Mouse (Mus musculus) lung, postnatal 36 days (tissue): ENCODE data around the gene Eif5a2.
"Not testable (repeated sequence)": the region's sequence is repeated elsewhere in the genome, so short reads cannot be mapped to it uniquely, and the experiment has no call there.

Experiments
- DNase-seq: peaks from one replicate; pipeline ENCODE4 v3.0.0; 2022; ENCODE audit warnings: mixed read lengths

Gene Eif5a2

DNA sequence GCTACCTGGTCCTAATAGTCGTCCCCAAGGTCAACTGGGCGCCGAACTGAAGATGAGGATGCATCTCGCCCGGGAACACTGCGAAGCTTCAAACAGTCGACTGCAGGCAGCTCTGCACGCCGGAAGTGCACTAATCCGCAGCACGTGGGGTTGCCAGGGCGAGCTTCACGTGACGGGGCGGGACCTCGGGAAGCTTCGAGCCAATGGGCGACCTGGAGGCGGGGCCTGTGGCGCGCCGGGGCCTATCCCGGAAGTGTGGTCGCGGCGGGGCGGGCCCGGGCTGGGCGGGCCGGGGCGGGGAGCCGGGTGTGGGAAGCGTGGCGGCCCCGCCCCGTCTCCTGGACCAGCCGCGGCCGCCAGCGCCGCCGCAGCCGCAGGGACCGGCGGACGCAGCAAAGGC lies at the start of gene Eif5a2:
TSS of gene Eif5a2 (plus strand) at position 283 of the 400 bp plus-strand sequence.
- DNase-seq, result peak; percentile 95

DNA sequence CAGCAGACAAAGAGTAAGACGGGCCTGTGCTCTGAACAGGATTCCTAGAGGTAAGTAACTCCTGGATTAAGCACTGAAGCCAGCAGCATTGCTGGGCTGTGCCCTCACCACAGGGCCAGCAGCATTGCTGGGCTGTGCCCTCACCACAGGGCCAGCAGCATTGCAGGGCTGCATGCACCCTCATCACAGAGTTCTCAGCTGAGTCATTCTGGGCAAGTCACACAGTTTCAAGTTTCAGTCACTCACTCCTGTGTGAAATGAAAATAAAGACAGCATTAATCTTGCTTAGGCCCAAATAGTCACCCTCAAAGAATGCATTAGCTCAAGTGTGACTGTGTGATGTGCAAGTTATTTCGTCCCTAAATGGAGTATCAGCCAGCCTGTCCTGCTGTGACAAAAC lies 46.4 kb upstream of the Eif5a2 start:
- no peak for DNase-seq

DNA sequence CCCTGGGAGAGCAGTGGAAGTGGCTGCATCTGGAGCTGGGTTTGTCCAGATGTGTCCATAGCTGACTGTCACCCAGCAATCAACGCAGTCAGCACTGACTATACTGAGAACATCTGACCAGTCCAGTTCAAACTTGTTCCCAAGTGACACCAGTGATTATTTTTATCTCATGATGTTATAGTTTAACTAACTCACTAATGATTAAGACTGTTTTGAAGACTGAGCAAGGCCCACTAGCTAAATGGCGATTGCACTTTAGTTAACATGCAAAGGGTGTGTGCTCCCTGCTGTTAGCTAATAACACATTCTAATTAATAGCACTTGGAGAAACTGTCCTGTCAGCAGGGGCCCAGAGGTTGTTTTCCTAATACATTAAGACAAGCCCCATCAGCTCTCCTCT lies 44.1 kb upstream of the Eif5a2 start:
- no peak for DNase-seq

DNA sequence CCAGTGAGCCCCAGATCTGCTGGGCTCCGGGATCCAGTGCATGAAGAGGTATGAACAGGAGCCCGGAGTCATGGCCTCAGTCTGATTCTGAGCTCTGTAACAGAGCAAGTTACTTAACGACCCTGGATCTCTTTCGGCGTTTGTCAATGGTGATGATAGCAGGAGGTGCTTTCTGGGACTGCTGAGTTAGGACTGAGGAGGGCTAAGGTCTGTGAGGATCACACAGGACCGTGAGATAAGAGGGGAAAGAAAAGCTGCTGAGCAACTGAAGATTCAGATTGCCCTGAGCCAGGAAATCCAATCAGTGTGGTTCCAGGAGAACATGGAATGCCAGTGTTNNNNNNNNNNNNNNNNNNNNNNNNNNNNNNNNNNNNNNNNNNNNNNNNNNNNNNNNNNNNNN lies 40.7 kb upstream of the Eif5a2 start:
- DNase-seq, result no peak

DNA sequence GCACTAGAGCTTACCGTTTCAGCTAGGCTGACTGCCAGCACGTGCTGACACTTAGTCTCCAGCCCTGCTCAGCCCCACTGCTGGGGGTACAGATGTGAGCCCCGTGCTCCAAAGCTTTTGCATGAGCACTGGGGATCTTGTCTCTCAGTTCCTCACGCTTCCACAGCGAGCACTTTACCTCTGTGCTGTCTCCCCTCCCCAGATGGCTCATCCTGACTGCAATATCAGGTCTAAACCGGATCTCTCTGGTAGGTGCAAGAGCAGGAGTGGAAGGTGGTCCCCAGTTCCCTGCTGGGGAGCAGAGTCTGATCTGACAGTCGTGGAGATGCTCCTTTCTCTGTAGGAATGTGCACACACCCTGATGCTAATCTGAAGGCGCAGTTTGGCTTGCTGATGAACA lies 37.8 kb upstream of the Eif5a2 start:
- no peak for DNase-seq

DNA sequence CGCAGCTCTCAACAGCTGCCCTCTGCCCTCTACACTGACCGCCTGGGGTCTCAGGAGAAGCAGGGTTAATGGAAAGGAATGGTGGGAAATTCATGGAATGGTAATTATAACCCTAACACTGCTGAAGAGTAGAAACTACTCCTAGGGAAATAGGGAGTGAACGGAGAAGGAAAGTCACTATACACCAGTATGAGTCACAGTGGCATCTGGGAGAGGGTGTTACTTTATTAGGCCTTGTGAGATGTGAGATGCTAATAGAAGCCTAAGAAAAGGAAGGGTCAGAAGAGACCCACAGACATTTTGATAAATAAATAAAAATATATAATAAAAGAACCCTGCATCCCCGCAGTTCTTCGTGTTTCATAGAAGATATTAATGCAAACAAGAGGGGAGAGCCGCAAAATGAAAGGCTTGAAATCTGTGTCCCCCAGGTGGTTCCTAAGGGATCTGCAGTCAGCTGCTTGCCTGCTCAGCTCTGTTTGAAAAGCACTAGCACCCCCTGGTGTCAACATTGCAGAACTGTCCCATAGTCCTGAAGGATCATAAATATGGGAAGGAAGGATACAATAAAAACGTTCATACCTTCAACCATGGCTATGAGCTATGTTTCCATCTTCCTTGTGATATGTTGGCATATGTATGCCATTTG lies 35.1 kb upstream of the Eif5a2 start:
- DNase-seq, result peak; percentile 88

DNA sequence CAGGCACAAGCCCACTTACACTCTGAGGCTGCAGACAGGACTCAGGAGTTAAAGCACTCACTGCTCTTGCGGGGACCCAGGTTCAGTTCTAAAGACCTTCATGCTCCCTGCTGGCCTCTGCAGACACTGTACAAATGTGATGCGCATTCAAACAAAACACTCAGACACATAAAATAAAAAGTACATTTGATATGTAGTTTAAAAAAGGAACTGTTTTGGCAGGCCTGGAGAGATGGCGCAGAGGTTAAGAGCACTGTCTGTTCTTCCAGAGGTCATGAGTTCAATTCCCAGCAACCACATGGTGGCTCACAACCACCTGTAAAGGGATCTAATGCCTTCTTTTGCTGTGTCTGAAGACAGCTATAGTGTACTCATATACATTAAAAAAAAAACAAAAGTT lies 32.9 kb upstream of the Eif5a2 start:
- DNase-seq, result no peak

DNA sequence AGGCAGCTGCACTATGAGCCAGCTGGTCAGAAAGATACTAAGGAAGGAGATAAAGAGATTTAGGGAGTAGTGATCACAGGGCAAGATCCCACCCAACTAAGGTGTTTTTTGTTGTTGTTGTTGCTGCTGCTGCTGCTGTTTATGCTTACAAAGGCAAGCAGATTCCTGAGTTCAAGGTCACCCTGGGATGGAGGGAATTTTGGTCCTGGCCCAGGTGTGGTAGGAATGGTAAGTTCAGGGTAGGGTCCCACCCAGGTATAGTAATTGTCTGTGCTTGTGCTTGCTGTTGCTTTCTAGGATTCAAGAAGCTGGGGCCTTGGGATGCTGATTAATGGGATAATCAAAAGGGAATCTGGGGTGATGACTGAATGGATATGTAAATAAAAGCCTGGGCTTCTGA lies 32.1 kb upstream of the Eif5a2 start:
- no peak for DNase-seq

DNA sequence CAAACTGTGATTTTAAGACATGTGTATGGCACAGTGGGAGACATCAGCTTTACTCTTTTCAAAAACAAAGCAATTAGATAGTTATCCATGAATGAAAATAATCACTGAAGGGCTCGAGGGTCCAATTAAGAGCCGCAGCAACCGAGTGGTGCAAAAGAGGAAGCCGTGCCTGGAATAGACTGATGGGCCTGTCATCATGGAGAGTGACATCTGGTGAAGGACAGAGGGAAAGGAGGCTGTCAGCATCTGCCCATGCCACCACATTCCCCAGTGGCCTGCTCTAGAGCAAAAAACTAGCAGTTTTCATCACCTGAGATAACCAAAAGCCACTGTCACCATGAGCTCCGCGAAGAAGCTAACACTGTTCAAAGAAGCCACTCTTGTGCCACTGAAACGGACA lies 25.6 kb upstream of the Eif5a2 start:
- no peak for DNase-seq

DNA sequence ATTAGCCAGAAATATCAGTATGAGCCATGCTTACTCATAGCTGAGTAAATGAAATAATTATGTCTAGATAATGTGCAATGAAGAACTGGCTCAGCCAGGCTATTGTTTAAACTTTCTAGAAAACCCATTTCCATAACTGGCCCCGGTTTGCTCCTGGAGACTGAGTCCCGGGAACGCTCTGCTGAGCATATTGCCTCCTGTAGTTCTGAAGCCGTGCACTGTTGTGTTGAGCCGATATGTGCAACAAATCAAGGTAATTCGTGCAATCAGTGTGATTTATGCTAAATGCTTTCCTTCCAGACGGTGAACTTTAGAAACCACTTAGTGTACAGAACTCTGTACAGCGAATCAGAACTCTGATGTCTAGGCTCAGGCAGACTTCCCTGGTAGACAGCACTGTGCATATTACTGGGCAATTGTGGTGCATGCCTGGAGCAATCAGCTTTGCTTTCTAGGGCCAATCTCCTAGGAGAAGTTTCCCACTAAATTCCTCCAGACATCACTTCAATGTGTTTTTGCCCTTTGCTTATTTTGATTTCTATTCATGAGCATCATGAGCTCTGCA lies 19.8 kb upstream of the Eif5a2 start:
- no peak for DNase-seq

DNA sequence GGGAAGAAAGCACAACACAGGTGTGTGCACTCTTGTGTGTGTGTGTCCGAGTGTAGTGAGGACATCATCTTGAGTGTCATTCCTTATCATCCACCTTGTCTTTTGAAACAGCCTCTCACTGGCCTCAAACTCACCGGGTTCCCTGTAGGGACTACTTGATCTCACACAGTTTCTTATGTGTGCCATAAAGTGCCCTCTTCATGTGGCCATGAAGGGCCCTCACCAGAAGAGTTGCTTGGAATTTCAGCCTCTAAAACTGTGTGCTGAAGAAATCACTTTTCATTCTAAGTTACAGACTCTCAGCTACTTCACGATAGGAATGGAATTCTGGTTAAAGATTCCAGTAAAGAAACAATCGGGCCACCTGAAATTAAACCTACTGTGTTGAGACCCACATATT lies 14.1 kb upstream of the Eif5a2 start:
- peak; percentile 69 for DNase-seq

DNA sequence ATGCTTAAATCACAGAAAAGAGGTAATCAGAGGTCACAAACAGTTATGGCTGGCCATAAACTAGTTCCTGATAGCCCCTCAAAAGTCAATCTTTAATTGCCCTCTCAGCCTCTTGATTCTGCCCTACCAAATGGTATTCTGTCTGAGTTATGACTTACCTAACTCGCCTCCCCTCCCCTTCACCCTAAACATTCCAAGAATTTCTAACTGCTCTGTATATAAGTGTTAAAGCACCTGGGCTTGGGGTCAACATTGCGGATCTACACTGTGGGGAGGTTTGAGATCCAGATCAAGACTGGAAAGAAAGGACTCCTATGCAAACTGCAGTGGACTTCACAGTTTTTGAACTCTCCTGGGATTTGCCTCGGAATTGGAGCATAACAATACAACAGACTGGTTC lies 12.9 kb upstream of the Eif5a2 start:
- DNase-seq, result no peak

DNA sequence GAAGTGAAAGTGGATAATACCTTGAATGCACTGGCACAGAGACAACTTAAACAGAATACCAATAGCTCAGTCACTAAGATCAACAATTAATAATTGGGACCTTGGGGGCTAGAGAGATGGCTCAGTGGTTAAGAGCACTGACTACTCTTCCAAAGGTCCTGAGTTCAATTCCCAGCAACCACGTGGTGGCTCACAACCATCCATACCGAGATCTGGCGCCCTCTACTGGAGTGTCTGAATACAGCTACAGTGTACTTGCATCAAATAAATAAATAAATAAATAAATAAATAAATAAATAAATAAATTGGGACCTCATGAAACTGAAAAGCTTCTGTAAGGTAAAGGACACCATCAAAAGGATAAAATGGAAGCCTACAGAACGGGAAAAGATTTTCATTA lies 8.2 kb upstream of the Eif5a2 start:
- not testable (repeated sequence) for DNase-seq

DNA sequence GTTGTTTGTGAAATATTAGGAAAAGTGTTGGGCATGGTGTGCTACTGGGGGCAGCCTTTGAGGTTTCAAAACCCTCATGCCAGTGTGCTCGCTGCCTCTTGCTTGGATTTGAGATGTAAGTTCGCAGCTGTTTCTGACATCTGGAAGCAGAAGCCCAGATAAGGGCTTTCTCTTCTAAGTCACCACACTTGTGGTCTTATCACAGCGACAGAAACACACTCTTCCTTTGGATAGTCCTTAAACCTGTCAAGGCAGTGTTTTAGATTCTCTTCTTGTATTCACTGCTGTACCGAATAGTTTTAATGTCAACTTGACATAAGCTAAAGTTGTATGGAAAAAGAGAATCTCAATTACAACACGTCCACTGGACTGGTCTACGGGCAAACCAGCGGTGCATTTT lies 5.7 kb upstream of the Eif5a2 start:
- DNase-seq, result no peak

DNA sequence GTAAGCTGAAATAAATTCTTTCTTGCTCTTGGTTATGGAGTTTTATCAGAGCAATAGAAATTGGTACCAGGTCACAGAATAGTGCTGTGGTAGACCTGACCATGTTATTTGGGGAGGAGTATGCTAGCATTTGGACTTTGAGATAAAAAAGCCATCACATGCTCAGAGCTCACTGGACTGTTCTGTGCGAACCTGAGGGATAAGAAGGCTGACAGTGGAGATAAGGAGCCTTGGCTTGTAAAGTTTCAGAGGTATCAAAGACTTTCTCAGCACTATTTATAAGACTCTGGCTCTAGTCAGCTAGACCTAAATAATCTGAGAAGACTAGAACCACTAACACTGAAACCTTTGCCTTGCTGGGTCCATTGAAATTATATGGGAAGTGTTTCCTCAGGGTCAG lies 5.1 kb upstream of the Eif5a2 start:
- DNase-seq, result no peak

DNA sequence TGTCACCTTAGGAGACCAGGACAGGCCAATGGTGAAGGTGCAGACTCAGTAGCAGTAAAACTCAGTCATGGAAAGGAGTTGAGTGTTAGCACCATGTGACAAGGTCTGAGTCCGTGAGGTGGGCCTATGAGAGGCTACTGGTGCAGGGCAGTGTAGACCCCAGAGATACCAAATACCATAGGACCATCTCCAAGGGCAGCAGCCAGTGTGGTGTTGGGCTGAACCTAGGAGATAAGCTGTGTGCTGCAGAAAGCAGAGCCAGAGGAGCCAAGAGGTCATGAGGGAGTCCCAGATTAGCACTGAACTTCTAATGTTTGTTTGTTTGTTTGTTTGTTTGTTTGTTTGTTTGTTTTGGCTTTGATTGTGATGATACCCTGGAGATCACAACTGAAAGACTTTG lies 4.6 kb upstream of the Eif5a2 start:
- DNase-seq, result no peak

DNA sequence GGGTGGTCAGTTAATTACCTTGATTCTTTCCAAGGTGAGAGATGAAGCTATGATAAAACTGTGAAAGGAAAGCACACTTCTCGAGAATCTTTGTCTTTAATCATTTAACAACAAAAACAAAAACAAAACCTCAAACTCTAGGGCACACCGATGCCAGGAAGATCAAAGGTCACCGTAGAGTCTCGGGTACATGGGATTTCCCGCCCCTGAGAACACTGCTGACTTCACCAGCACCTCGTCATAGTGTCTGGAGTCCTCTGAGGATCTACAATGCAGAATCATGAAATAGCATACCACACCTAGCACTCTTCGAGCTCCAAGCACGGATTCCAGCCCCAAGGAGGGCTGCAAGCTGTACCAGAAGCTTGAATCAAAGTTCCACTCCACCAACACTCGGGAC lies 565 bp upstream of the Eif5a2 start:
- no peak for DNase-seq

DNA sequence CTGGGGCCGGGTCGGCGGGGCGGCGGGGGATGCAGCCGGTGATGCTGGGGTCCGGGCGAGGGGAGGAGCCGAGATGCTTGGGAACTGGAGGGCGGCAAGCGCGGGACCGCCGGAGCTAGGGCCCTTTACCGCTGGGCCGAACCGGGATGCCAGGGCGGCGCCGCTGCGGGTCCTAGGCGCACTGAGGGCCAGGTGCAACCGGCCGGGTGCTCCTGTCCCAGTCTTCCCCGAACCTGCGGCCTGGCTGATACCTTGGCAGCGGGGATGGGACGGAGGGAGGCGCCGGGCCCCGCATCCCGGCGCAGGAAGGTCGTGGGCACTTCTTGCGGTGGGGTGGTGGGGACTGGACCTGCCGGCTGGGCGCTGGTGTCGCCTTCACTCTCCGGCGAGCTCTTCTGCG lies 346 bp downstream of the Eif5a2 start:
- DNase-seq, result no peak

DNA sequence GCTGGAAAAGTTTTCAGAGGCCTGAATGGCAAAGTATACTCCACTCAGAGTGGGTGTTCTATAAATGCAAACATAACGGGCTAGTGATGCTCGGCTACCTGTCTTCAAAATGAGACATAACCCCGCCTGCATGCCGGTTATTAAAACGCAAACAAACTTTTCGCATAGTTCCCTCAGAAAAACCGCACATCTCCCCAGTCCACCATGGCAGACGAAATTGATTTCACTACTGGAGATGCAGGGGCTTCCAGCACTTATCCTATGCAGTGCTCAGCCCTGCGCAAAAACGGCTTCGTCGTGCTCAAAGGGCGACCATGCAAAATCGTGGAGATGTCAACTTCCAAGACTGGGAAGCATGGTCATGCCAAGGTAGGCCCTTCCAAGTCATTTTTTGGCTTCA lies 772 bp downstream of the Eif5a2 start:
- DNase-seq, result no peak

DNA sequence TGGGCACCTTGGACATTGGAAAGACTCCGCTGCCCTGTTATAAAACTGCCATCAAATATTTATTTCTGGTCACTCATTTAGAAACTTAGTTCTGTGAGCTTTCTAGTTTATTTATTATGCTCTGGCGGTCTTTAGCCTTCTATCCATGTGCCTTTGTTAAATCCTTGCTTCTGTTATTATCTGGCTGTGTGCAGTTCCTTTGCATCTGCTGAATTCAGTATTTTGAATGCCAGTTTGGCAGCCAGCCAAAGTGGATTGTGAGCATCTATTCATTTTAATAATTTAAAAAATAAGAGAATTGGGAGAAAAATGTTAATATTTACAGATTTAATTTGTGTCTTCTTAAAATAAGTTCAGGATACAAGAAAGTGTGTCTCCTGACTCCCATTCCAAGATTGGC lies 3.1 kb downstream of the Eif5a2 start:
- DNase-seq, result no peak

DNA sequence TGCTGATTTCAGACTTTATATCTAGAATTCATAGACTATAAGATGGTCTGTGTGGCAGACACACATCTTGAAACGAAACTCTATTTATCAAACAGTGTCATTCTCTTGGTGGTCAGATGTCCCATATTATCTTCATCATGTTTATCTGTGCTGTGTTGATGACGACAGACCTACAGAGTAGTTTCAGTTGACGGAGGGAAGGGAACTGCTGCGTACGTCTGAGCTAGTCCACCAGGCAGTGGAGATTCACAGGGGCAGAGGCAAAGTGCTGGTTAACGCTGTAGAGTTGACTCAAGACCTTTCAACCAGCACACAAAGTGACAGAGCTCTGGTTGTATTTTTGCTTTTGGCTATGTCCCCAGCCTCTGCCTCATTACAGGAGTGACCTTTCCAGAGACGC lies 13.8 kb downstream of the Eif5a2 start:
- DNase-seq, result no peak

DNA sequence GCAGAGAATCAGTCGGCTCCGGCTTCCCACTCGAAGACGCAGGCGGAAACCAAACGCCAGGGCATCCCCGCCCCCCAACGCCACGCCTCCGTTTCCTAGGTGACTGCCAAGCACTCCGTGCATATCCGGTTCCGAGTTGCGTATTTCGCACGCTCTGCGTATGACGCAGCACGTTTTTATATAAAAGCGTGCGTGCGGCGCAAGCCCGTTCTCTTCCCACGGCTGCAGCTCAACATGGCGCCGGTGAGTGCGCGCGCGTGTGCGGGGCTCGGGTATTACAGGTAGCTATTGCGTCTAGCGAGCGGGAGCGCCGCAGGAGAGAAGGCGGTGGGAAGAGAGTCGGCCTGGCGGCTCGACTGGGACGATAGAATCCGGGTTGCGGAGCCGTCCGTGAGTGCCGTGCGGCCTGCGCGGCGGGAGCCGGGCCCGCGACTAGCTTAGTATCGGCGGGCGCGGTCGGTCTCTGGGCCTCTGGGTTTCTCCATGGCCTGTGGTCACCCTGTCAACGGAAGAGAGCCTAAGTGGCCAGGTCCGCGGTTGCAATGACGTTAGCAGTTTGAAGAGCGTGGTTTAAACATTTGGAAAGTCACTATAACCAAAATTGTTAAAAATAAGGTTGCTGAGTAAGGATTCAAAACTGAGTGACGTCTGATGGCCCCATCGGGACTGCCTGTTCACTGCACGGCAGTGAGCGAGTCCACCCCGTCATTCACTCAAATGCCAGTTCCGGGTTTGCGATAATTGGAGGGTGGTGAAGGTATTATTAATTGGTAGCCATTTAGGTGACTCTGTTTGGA lies 24.4 kb downstream of the Eif5a2 start, which contains the start of gene Rpl22l1:
TSS of gene Rpl22l1 (plus strand) at position 136 of the 797 bp plus-strand sequence.
- DNase-seq, result peak; percentile 99

DNA sequence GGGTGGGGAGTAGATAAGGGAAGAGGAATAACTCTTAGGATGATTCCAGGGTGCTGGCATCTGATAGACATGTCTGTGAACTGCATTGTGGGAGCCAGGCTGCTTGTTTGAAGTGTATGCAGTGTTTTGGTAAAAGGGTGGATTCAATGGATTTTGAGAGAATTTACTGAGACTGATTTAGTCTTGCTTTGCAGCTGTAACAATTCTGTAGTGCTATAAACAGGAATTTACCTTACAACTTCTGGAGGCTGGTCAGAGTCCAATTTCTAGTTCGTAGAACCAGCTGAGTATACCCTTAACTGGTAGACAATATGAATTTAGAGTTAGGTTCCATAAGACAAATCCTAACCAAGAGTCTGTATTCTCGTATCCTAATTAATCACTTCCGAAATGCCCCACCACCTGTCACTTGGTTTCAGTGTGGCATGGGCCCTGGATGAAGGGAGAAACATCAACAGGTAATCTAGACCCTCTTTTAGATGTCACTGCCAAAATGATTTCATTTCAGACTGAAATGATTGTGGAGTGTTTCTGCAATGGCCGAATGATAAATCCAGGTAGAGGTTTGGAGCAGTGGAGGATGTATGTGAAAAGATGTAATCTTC lies 27.1 kb downstream of the Eif5a2 start:
- DNase-seq, result no peak

DNA sequence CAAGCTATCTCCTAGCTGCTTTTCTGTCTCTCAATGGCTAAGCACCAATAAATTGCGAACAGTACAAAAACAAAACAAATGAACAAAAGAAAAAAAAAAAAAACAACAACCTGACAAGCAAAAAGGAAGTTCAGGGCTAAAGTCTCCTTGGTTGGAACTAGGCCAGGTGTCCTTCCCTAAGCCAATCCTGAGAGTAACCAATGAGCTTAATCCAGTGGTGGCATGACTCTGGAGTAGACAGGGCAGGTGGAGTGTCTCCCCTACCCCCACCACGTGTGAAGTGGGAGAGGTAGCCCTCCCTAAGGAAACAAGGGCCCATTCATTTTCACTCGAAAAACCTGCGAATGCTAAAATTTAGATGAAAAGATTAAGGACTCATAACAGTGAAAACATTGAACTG lies 30.4 kb downstream of the Eif5a2 start:
- no peak for DNase-seq
